ENCODE assay signal across 9 mouse cellular contexts in genomic region chr16:58499172-58499584, GRCm38 (mm10). TPM values are rescaled to one million over a fixed set of nuclear protein-coding genes. Genes with fewer than 3 reads are reported as not detected.
DNase-seq lines count a peak whose midpoint lies in the region; ATAC-seq and TF ChIP-seq lines count a peak whose summit lies in the region.
"Had no signal": no experiment of that assay in that cellular context is flagged by ENCODE, and none has a peak within 500 bp of the region (broad histone marks: within the 10 kb centered on the region; RNA-seq: fewer than 3 reads in every experiment).

No protein-coding gene starts in this region.

- 29% methylated on average over 1 of the region's 1 CpGs for WGBS in lung, embryonic 14.5 days
- 63% methylated on average over 1 of the region's 1 CpGs for WGBS in hindbrain, embryonic 12.5 days
- 30% methylated on average over 1 of the region's 1 CpGs for WGBS in midbrain, embryonic 14.5 days

- no peaks in the 10 kb centered on the region for H3K9me3 ChIP-seq in lung, embryonic 14.5 days (ENCODE audit: low read depth, low read length)
- no peaks in the 10 kb centered on the region for H3K9me3 ChIP-seq in hindbrain, embryonic 12.5 days (replicated peaks)
- H3K9me3 ChIP-seq in midbrain, embryonic 14.5 days (ENCODE audit: control insufficient read depth, low read length): no peaks in the 10 kb centered on the region

- TF ChIP-seq CTCF in lung, embryonic 14.5 days (IDR thresholded peaks at IDR 0.05; ENCODE audit: low read depth): no peak

- H3K36me3 ChIP-seq in lung, embryonic 14.5 days (ENCODE audit: insufficient read depth): no peaks in the 10 kb centered on the region
- no peaks in the 10 kb centered on the region for H3K36me3 ChIP-seq in hindbrain, embryonic 12.5 days
- no peaks in the 10 kb centered on the region for H3K36me3 ChIP-seq in midbrain, embryonic 14.5 days (ENCODE audit: control insufficient read depth, insufficient read depth, low read length)

- no peak overlapping the region for H3K9ac ChIP-seq in lung, embryonic 14.5 days
- no peak overlapping the region for H3K9ac ChIP-seq in hindbrain, embryonic 12.5 days
- H3K9ac ChIP-seq in midbrain, embryonic 14.5 days (replicated peaks; ENCODE audit: low read length): no peak overlapping the region

- H3K4me2 ChIP-seq in lung, embryonic 14.5 days: no peak overlapping the region
- no peak overlapping the region for H3K4me2 ChIP-seq in hindbrain, embryonic 12.5 days (replicated peaks)
- no peak overlapping the region for H3K4me2 ChIP-seq in midbrain, embryonic 14.5 days (ENCODE audit: low read length)

- H3K4me1 ChIP-seq in lung, embryonic 14.5 days (ENCODE audit: insufficient read depth): peaks cover 22% of the 10 kb centered on the region
- H3K4me1 ChIP-seq in hindbrain, embryonic 12.5 days: peaks cover 14% of the 10 kb centered on the region
- peaks cover 5% of the 10 kb centered on the region; the same call in 1 of the 2 replicates for H3K4me1 ChIP-seq in midbrain, embryonic 14.5 days (ENCODE audit: control insufficient read depth, insufficient read depth, low read length)

- H3K27me3 ChIP-seq in lung, embryonic 14.5 days (ENCODE audit: insufficient read depth, low read length): no peaks in the 10 kb centered on the region
- no peaks in the 10 kb centered on the region for H3K27me3 ChIP-seq in hindbrain, embryonic 12.5 days
- no peaks in the 10 kb centered on the region for H3K27me3 ChIP-seq in midbrain, embryonic 14.5 days (ENCODE audit: control insufficient read depth, insufficient read depth, low read length)

- H3K27ac ChIP-seq in lung, embryonic 14.5 days (ENCODE audit: low read depth): peak overlapping the region; percentile 26; the same call in 1 of the 2 replicates
- peak overlapping the region; percentile 48 for H3K27ac ChIP-seq in hindbrain, embryonic 12.5 days
- no peak overlapping the region; the same call in 1 of the 2 replicates for H3K27ac ChIP-seq in midbrain, embryonic 14.5 days (replicated peaks; ENCODE audit: low read depth, low read length)

- 0 out of 2 replicates have a peak, but pooled peaks have one; percentile 15 for ATAC-seq in lung, embryonic 14.5 days (ENCODE audit: insufficient read depth)
- 0 out of 2 replicates have a peak, but pooled peaks have one; percentile 16 for ATAC-seq in hindbrain, embryonic 12.5 days (ENCODE audit: low FRiP score)
- ATAC-seq in midbrain, embryonic 14.5 days (ENCODE audit: low FRiP score, low TSS enrichment): no peak

- peak; percentile 19 for DNase-seq in cerebellum, adult 9-10 months
- DNase-seq in cerebellum, postnatal 36 days: no peak
- peak; percentile 42 for DNase-seq in lung, embryonic 14.5 days
- DNase-seq in lung, adult 18-20 months: no peak
- DNase-seq in midbrain, embryonic 14.5 days: peak; percentile 51
- no peak for DNase-seq in ovary, adult 18-20 months (ENCODE audit: low spot score)
- DNase-seq in cerebellum, adult 9-11 months: no peak
- DNase-seq: kidney, adult 18-20 months had no signal

- no peak overlapping the region for H3K4me3 ChIP-seq in lung, embryonic 14.5 days (ENCODE audit: low read depth, low read length)
- no peak overlapping the region for H3K4me3 ChIP-seq in hindbrain, embryonic 12.5 days
- no peak overlapping the region for H3K4me3 ChIP-seq in midbrain, embryonic 14.5 days (replicated peaks; ENCODE audit: low read depth, low read length)

RNA-seq across cellular contexts. Expression of gene St3gal6, which starts 24.9 kb away (rescaled TPM):
- polyA plus RNA-seq in lung, embryonic 14.5 days (2014; fragmentation: Nextera tagmentation; extraction: Ambion mirVana): 26.6 and 30.2 TPM in 2 replicates
- polyA plus RNA-seq in hindbrain, embryonic 12.5 days (2016; fragmentation: Nextera tagmentation; extraction: Ambion mirVana): 10.1 and 10.5 TPM in 2 replicates
- polyA plus RNA-seq in midbrain, embryonic 14.5 days (2014; fragmentation: Nextera tagmentation; extraction: Ambion mirVana): 8.3 and 8.5 TPM in 2 replicates

Comparison
In these comparisons a context has a peak if more than half of its experiments do, and no peak if none do; other contexts are left out.
1. DNase-seq: peak in cerebellum, adult 9-10 months (single experiment), lung, embryonic 14.5 days (single experiment) and midbrain, embryonic 14.5 days (single experiment); none in cerebellum, postnatal 36 days (0 of 2), lung, adult 18-20 months (0 of 2), ovary, adult 18-20 months (single experiment) and cerebellum, adult 9-11 months (single experiment).